Mouse (Mus musculus): ENCODE results near the gene Clec3a. TPM values are rescaled to one million over a fixed set of nuclear protein-coding genes. Genes with fewer than 3 reads are reported as not detected.

The Clec3a gene
- polyA plus RNA-seq (2015; fragmentation: Nextera tagmentation; extraction: Ambion mirVana) = not detected in 2 replicates

- ATAC-seq (no peak), DNase-seq (ENCODE audit: low spot score) (no peak)
- Histone ChIP-seq H3K27ac (ENCODE audit: low read length) (no peak within 1 kb of the TSS), H3K4me1 (ENCODE audit: insufficient read depth, low read depth, low read length) (no peaks in the 10 kb centered on the region), H3K4me3 (ENCODE audit: low read depth, low read length) (no peak within 1 kb of the TSS), H3K9ac (replicated peaks; ENCODE audit: low read depth) (no peak within 1 kb of the TSS), H3K36me3 (ENCODE audit: insufficient read depth, low read length) (no peaks in the 10 kb centered on the region), H3K27me3 (replicated peaks; ENCODE audit: insufficient read depth, low read length) (no peaks in the 10 kb centered on the region), H3K4me2 (replicated peaks; ENCODE audit: low read depth, low read length) (no peak within 1 kb of the TSS), H3K9me3 (ENCODE audit: low read length) (no peaks in the 10 kb centered on the region)
- TF ChIP-seq EP300 (IDR thresholded peaks at IDR 0.05) (no peak), CTCF (IDR thresholded peaks at IDR 0.05) (no peak)
- 61% methylated on average over 8 of the region's 8 CpGs for WGBS
Measured at GRCm38 (mm10) chr8:114417786-114418185, at the start of gene Clec3a. Clec3a (plus strand) TSS chr8:114418086.

DNA sequence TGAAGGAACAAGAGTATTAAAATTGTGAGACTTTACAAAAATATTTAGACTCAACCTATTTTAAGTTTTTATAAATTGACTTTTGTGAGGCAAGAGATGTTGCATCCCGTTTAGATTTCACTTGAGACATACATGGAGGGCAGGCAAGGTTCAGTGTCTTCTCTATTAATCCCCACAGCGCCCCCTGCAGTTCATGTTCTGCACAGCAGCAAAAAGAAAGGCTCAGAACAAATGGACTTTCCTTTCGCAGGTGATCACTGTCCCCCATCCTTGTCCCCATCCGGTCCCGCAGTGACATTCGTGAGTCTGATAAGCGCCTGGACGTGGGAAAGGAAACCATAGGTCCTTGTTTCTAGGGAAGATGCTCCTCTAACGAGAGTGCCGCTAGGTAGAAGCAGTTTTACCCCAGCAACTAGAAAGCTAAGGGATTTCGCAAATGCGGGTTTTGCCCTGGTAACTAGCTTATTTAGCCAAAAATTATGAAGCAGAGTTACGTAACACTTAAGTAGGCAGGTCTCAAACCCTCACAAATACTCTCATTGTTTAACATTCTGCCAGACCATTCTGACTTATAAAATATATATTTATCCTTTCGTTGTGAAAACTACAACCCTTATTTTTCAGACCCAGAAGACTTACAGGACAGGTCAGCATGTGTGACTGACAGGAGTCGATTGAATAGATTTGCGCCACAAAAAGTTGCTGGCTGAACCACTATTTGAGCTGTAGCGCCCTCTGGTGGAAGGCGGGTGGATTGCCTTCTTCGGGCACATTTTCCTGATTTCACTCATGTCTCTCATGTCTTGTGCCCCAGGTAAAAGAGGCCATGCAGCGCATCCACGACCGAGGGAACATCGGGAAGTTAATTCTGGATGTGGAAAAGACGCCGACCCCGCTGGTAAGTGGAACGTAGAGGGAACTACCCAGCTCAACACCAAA, 48.6 kb upstream of the Clec3a start:
- no peaks in the 10 kb centered on the region for H3K4me1 ChIP-seq (ENCODE audit: insufficient read depth, low read depth, low read length)
- H3K4me3 ChIP-seq (ENCODE audit: low read depth, low read length) = no peak overlapping the region
- H3K27me3 ChIP-seq (replicated peaks; ENCODE audit: insufficient read depth, low read length) = no peaks in the 10 kb centered on the region
- DNase-seq (ENCODE audit: low spot score) = peak; percentile 70
- H3K36me3 ChIP-seq (ENCODE audit: insufficient read depth, low read length) = no peaks in the 10 kb centered on the region
- 29% methylated on average over 27 of the region's 27 CpGs for WGBS
- no peak overlapping the region for H3K27ac ChIP-seq (ENCODE audit: low read length)
- no peak overlapping the region for H3K9ac ChIP-seq (replicated peaks; ENCODE audit: low read depth)
- no peaks in the 10 kb centered on the region for H3K9me3 ChIP-seq (ENCODE audit: low read length)
- H3K4me2 ChIP-seq (replicated peaks; ENCODE audit: low read depth, low read length) = no peak overlapping the region; the same call in 1 of the 2 replicates
- no peak for ATAC-seq
- peak; percentile 89 for TF ChIP-seq CTCF (IDR thresholded peaks at IDR 0.05)
- TF ChIP-seq EP300 (IDR thresholded peaks at IDR 0.05) = no peak

DNA sequence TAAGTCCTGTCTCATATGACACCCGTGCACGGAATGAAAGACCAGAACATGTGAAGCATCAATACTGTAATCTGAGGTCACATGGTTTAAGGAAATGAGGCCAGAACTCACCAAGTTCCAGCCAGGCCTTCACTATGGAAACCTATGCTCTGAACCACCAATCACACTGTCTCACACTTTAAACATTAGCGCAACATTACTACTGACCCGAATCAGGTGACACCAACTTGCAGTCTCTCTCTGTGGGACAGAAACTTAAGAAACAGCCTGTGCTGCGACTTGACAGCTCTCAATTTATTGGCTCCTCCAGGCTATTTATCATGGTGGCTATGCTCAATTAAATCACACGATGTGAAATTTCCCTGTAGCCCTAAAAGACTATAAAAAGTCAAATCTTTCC, 43.5 kb upstream of the Clec3a start:
- no peak for DNase-seq (ENCODE audit: low spot score)
- H3K4me3 ChIP-seq (ENCODE audit: low read depth, low read length) = no peak overlapping the region
- no peaks in the 10 kb centered on the region for H3K9me3 ChIP-seq (ENCODE audit: low read length)
- H3K27me3 ChIP-seq (replicated peaks; ENCODE audit: insufficient read depth, low read length) = no peaks in the 10 kb centered on the region
- TF ChIP-seq CTCF (IDR thresholded peaks at IDR 0.05) = no peak
- H3K27ac ChIP-seq (ENCODE audit: low read length) = no peak overlapping the region
- H3K4me1 ChIP-seq (ENCODE audit: insufficient read depth, low read depth, low read length) = no peaks in the 10 kb centered on the region
- no peak overlapping the region for H3K4me2 ChIP-seq (replicated peaks; ENCODE audit: low read depth, low read length)
- no peaks in the 10 kb centered on the region for H3K36me3 ChIP-seq (ENCODE audit: insufficient read depth, low read length)
- no peak overlapping the region for H3K9ac ChIP-seq (replicated peaks; ENCODE audit: low read depth)
- ATAC-seq = no peak
- WGBS = 76% methylated on average over 6 of the region's 6 CpGs

GRCm38 (mm10) chr8:114384189-114384588, 33.7 kb upstream of the Clec3a start:
- Histone ChIP-seq H3K4me1 (ENCODE audit: insufficient read depth, low read depth, low read length) (no peaks in the 10 kb centered on the region), H3K9me3 (ENCODE audit: low read length) (no peaks in the 10 kb centered on the region), H3K4me3 (ENCODE audit: low read depth, low read length) (no peak overlapping the region), H3K27me3 (replicated peaks; ENCODE audit: insufficient read depth, low read length) (no peaks in the 10 kb centered on the region), H3K9ac (replicated peaks; ENCODE audit: low read depth) (no peak overlapping the region), H3K4me2 (replicated peaks; ENCODE audit: low read depth, low read length) (no peak overlapping the region), H3K27ac (ENCODE audit: low read length) (no peak overlapping the region), H3K36me3 (ENCODE audit: insufficient read depth, low read length) (no peaks in the 10 kb centered on the region)
- no peak for TF ChIP-seq CTCF (IDR thresholded peaks at IDR 0.05)
- no peak for TF ChIP-seq EP300 (IDR thresholded peaks at IDR 0.05)
- ATAC-seq = no peak
- no peak for DNase-seq (ENCODE audit: low spot score)
- WGBS = 79% methylated on average over 3 of the region's 3 CpGs

- Histone ChIP-seq H3K4me1 (ENCODE audit: insufficient read depth, low read depth, low read length) (no peaks in the 10 kb centered on the region), H3K4me2 (replicated peaks; ENCODE audit: low read depth, low read length) (no peak overlapping the region), H3K27ac (ENCODE audit: low read length) (no peak overlapping the region), H3K27me3 (replicated peaks; ENCODE audit: insufficient read depth, low read length) (no peaks in the 10 kb centered on the region), H3K9ac (replicated peaks; ENCODE audit: low read depth) (no peak overlapping the region), H3K9me3 (ENCODE audit: low read length) (no peaks in the 10 kb centered on the region), H3K4me3 (ENCODE audit: low read depth, low read length) (no peak overlapping the region), H3K36me3 (ENCODE audit: insufficient read depth, low read length) (no peaks in the 10 kb centered on the region)
- 39% methylated on average over 4 of the region's 4 CpGs for WGBS
- DNase-seq (ENCODE audit: low spot score) (no peak), ATAC-seq (no peak)
- no peak for TF ChIP-seq EP300 (IDR thresholded peaks at IDR 0.05)
- TF ChIP-seq CTCF (IDR thresholded peaks at IDR 0.05) = no peak
Measured at GRCm38 (mm10) chr8:114387494-114387893, 30.4 kb upstream of the Clec3a start.

DNA sequence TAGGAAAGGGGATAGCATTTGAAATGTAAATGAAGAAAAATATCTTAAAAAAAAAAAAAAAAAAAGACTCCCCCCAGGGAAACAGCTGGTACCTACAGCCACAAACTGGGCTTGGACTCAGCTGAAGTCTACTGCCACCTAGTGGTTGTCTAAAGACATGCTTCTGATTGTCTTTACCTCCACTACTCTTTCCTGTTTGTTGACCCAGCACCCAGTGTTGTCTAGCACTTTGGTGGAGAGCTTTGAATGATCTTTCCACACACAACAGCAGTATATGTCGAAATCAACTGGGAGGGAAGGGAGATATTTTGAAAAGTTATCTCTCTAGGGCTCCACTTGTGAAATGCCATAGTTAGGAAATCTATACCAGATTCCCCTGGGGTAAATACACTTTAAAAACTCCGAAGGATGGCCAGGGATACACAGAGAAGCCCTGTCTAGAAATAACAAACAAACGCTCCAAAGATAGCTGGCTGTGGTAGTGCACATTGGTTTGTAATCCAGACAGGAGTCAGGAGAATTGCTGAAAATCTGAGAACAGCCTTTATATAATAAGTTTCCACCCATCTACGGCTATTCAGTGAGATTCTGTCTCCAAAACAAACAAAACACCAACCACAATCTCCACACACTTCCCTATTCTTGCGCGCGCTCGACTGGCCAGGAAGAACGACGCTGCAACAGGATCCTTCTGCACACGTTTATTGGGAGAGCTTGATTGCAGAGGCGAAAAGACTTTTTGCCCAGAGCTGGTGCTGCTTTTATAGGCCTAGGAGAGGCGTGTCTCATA, 27.2 kb upstream of the Clec3a start:
- Histone ChIP-seq H3K9me3 (ENCODE audit: low read length) (no peaks in the 10 kb centered on the region), H3K36me3 (ENCODE audit: insufficient read depth, low read length) (no peaks in the 10 kb centered on the region), H3K27ac (ENCODE audit: low read length) (no peak overlapping the region), H3K4me3 (ENCODE audit: low read depth, low read length) (no peak overlapping the region), H3K9ac (replicated peaks; ENCODE audit: low read depth) (no peak overlapping the region), H3K4me1 (ENCODE audit: insufficient read depth, low read depth, low read length) (no peaks in the 10 kb centered on the region), H3K27me3 (replicated peaks; ENCODE audit: insufficient read depth, low read length) (no peaks in the 10 kb centered on the region), H3K4me2 (replicated peaks; ENCODE audit: low read depth, low read length) (no peak overlapping the region)
- ATAC-seq = no peak
- DNase-seq (ENCODE audit: low spot score) = peak; percentile 13
- peak; percentile 68 for TF ChIP-seq CTCF (IDR thresholded peaks at IDR 0.05)
- TF ChIP-seq EP300 (IDR thresholded peaks at IDR 0.05) = no peak
- 77% methylated on average over 11 of the region's 13 CpGs for WGBS
